Mouse (Mus musculus) CH12.LX (cell line): ENCODE results near the gene Tmcc1.

ENCODE experiments used
- CHD1 ChIP-seq: IDR thresholded peaks from 2 replicates; pipeline ENCODE4 v1.6.1; 2012; ENCODE audit warnings: low read depth, low read length, improper control_type of control experiment, inconsistent platforms
- CTCF ChIP-seq, 2 experiments: IDR thresholded peaks in 1 of 2; conservative IDR thresholded peaks in 1 of 2; 2 replicates each; pipeline ENCODE4 v1.5.1; 2011 to 2012; ENCODE audit warnings: low read depth in 2 of 2, low read length in 2 of 2, improper control_type of control experiment in 1 of 2, inconsistent platforms in 1 of 2, mild to moderate bottlenecking in 1 of 2, moderate library complexity in 1 of 2
- JUND ChIP-seq: conservative IDR thresholded peaks from 2 replicates; pipeline ENCODE4 v1.6.1; 2011; ENCODE audit warnings: low read depth, low read length, improper control_type of control experiment
- MAZ ChIP-seq: IDR thresholded peaks from 2 replicates; pipeline ENCODE4 v1.6.1; 2012; ENCODE audit warnings: low read depth, mild to moderate bottlenecking, inconsistent platforms, low read length, improper control_type of control experiment, moderate library complexity
- MEF2A ChIP-seq: IDR thresholded peaks from 2 replicates; pipeline ENCODE4 v1.6.1; 2014; ENCODE audit warnings: low read depth, mild to moderate bottlenecking, inconsistent platforms, low read length, improper control_type of control experiment, borderline replicate concordance
- MXI1 ChIP-seq: IDR thresholded peaks from 2 replicates; pipeline ENCODE4 v1.6.1; 2011; ENCODE audit warnings: mild to moderate bottlenecking, low read depth, low read length, improper control_type of control experiment
- PAX5 ChIP-seq: IDR thresholded peaks from 2 replicates; pipeline ENCODE4 v1.6.1; 2012; ENCODE audit warnings: low read length, inconsistent platforms, mixed read lengths
- POLR2A ChIP-seq: IDR thresholded peaks from 2 replicates; pipeline ENCODE4 v1.6.1; 2011; ENCODE audit warnings: low read depth, mild to moderate bottlenecking, improper control_type of control experiment, low read length
- TCF12 ChIP-seq: IDR thresholded peaks from 2 replicates; pipeline ENCODE4 v1.6.1; 2014; ENCODE audit warnings: low read depth, mild to moderate bottlenecking, inconsistent platforms, low read length, improper control_type of control experiment
- ZNF384 ChIP-seq: IDR thresholded peaks from 2 replicates; pipeline ENCODE4 v1.6.1; 2012; ENCODE audit warnings: low read depth, low read length, improper control_type of control experiment, inconsistent platforms

DNA sequence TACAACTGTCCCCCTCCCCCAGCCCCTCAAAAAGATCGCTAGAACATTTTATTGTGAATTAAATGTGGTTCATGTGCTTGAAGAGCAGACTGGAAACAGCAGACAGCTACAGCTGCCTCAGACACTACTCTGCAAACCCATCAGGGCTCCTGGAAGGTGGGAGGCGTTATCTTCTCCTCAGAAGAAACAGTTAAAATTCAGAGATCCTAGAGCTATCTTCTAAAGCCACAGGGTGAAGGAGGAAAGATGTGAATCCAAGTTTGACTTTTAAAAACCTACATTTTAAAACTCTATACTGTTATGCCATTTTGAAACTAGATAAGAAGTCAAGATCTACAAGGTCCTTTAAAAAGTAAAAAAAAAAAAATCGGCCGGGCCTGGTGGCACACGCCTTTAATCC is 162.2 kb downstream of the Tmcc1 start:
- TF ChIP-seq CTCF (conservative IDR thresholded peaks at IDR 0.05 in 1 of 2, IDR thresholded peaks at IDR 0.05 in 1 of 2; ENCODE audit: low read depth in 2 of 2, low read length in 2 of 2), result no peak
- no peak for TF ChIP-seq MAZ
- TF ChIP-seq ZNF384, result no peak
- TF ChIP-seq POLR2A, result no peak
- TF ChIP-seq PAX5, result no peak
- no peak for TF ChIP-seq MXI1
- no peak for TF ChIP-seq CHD1
- TF ChIP-seq JUND, result no peak
- no peak for TF ChIP-seq MEF2A
- no peak for TF ChIP-seq TCF12
